Mouse (Mus musculus) ovary, postnatal 14 days (tissue): ENCODE results near the gene Gm20852.
"Not testable (repeated sequence)": the region's sequence is repeated elsewhere in the genome, so short reads cannot be mapped to it uniquely, and the experiment has no call there.

Experiments used
- DNase-seq: peaks from one replicate; pipeline ENCODE4 v3.0.0; 2022; ENCODE audit warnings: low spot score

Gene Gm20852

GRCm38 (mm10) chrY:66742023-66742422, at the start of gene Gm20852:
Gm20852 (minus strand) TSS chrY:66742123.
- not testable (repeated sequence) for DNase-seq
